Mouse (Mus musculus): ENCODE results near the gene Aff2.

Aff2 gene

DNA sequence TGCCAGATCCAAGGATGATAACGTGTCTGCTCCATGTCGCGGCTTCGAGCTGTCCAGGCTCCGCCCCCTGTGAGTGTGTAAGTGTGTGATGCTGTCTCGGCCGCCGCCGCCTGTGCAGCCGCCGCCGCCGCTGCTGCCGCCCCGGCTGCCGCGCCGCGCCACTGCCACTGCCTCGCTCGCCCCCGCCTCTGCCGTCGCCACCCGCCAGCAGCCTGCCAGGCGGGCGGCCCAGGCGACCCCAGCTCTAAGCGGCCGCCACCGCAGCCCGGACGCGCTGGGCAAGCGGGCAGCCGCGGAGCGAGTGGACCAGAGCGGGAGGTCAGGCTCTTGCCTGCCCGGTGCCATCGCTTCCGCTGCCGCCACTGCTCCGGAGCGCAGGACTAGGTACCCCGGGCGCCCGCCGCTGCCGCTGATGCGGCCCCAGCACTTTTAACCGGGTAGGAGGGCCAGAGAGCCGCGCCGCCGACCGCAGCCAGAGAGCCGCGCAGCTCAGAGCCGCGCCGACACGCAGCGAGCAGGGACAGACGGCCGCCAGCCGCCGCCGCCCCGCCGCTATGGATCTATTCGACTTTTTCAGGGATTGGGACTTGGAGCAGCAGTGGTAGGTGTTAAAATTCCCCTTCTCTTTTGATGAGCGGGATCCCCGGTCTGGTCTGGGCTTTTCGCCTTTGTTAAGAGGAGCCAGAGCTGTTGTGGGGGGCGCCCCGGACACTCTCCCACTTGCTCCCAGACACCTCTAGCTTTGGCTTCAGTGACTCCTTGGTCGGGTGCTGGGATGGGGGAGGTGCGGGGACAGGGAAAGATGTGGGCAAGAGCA, at the start of gene Aff2:
Gene Aff2, plus strand, starts transcription at position 57 of the 817 bp plus-strand sequence.
- DNase-seq (ENCODE audit: low spot score) = no peak

DNA sequence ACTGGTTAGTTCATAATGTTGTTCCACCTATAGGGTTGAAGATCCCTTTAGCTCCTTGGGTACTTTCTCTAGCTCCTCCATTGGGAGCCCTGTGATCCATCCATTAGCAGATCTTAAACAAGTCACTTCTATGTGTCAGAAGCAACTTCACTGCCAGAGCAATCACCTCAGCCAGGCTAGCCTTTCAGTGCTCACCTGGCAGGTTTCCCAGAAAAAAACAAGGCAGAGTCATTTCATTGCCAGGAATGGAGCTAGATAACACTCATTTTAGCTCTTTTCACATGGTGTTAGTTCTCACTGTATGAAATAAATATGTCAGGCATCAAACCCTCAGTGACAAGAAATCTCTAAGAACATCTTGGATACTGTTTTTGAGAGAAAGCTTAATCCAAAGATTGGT, 22.8 kb upstream of the Aff2 start:
- no peak for DNase-seq (ENCODE audit: low spot score)

DNA sequence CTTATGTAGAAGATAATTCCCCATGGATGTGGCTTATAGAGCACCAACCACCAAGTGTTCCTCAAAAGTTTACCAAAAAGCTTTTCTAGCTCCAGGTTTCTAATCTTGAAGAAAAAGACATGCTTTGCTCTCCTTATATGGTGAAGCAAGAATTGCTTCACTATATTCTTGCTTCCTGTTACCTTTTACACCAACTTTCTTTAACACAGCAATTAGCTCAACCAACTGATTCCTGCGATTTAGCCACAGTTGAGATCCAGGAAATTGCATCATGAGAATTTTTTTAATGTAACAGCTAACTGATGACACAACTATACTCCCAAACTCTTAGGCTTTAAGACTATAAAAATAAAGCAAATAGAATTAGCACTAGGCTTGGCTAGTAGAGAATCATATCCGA, 4.5 kb upstream of the Aff2 start:
- DNase-seq (ENCODE audit: low spot score) = no peak

DNA sequence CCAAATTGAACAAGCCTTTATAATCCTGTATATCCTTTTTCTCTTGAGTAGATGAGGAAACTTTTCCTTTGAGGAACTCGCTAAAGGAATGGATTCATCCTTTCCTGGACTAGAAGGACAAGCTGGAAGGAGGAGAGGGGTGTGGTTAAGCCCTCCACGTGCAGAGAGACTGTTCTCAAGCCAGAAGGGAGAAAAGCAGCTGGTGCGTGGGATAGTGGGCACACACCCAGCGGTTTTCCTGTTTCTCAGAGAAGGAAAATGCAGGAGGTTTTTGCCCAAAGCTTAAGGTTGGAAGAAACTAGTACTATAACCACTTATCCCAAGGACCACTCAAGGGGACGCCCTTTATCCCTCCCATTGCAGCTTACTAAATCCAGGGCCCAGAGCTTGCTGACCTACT, 734 bp upstream of the Aff2 start:
- no peak for DNase-seq (ENCODE audit: low spot score)

DNA sequence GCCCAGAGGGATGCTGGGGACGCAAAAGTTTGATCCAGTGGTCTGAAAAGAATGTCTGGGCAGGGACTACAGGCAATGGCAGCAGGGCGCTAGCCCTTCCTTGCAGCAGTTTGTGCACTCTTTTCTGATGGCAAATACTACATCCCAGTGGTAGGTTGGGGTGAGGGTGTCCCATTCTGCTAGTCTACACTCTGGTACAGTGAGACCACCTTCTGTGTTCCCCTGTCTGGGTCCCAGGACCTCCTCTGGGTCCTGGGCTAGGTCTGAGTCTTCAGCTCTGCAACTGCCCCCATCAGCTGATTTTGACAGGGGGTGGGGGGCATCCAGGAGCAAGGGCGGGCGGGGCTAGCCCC, 233 bp upstream of the Aff2 start:
- no peak for DNase-seq (ENCODE audit: low spot score)

DNA sequence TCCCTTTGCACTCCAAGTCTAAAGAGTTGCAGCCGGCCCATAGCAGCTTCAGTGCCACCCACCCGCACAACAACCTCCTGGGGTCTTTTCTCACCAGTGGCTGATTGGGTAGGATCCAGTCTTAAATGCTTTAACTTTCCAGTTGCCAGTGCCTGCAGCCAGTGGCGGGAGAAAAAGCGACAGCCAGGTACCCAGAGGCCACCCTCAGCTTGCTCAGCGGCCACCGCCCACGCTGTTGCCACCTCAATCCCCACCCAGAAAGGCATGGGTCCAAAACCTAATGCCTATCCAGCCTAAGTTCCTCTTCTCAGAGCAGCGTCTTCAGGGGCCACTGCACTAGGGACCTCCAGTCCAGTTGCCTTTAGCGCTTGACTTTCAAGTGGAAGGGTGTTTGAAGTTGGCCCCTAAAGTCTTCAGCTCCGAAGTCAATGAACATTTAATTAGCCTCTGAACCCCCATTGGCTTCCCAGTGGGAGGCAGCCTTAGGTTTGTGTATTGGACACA, 1.0 kb downstream of the Aff2 start:
- DNase-seq (ENCODE audit: low spot score) = no peak

GRCm38 (mm10) chrX:69364198-69364597, 4.1 kb downstream of the Aff2 start:
- DNase-seq (ENCODE audit: low spot score) = no peak

DNA sequence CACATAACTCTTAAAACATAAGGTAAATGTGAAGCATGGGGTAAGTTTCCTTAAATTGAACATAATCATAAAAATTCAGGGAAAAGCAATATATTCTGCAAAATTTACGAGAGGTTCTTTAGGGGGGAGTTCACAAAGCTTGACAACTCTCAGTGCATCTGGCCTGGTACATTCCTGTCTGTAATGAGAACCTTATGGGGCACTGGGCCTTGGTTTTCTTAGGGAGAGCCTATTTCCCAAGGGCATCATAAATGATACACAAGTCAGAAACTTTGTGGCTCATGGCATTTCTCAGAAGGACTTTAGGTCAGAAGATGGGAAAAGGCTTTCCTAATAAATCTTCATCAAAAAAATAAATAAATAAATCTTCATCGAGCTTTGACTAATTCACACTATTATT, 13.2 kb downstream of the Aff2 start:
- no peak for DNase-seq (ENCODE audit: low spot score)

- no peak for DNase-seq (ENCODE audit: low spot score)
Observed at GRCm38 (mm10) chrX:69389738-69390137, 29.6 kb downstream of the Aff2 start.

GRCm38 (mm10) chrX:69415043-69415442, 54.9 kb downstream of the Aff2 start:
- DNase-seq (ENCODE audit: low spot score) = no peak

- DNase-seq (ENCODE audit: low spot score) = no peak
Observed at GRCm38 (mm10) chrX:69438422-69438821, 78.3 kb downstream of the Aff2 start.

GRCm38 (mm10) chrX:69441937-69442336, 81.8 kb downstream of the Aff2 start:
- DNase-seq (ENCODE audit: low spot score) = no peak

- DNase-seq (ENCODE audit: low spot score) = no peak
Observed at GRCm38 (mm10) chrX:69460896-69461295, 100.8 kb downstream of the Aff2 start.

DNA sequence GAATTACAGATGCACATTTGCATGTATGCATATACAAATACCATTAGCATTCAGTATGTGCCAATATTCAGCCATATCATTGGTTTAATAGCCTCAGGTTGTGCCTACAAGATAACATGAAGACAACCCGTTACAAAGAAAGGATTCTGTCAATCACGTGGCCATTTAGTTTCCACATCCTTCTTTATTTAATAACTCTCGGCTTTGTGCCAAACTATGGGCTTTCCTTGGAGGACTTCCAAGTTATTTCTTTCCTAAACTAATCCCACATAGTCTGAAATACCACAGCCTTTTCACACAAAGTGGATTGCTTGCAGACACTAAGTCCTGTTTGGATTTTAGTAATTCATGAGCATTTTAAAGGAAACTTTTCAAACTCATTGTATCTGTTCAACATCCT, 142.0 kb downstream of the Aff2 start:
- no peak for DNase-seq (ENCODE audit: low spot score)

DNA sequence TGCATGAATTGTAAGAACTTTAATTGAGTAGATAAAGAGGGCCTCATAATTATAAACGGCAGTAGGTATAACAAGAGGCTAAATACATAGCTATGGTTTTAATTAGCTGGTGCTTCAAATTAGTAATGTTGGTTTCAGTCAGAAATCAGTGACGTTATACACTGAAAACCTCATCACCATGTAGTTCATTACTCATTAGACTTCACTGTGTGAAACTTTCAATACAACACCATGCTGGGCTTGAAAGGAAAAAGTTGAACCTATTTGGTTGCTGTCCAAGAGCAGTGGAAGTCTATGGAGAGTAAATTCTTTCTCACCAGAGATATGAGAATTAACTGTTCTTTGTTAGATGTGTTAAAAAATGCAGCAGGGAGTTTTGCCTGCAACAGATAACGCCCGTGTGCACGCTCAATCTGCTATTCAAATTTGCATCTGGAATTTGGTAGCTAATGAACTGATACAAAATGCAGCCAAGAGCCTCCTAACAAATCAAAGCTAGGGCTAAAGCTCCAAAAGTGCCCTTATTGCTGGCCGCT, 158.0 kb downstream of the Aff2 start:
- DNase-seq (ENCODE audit: low spot score) = no peak

DNA sequence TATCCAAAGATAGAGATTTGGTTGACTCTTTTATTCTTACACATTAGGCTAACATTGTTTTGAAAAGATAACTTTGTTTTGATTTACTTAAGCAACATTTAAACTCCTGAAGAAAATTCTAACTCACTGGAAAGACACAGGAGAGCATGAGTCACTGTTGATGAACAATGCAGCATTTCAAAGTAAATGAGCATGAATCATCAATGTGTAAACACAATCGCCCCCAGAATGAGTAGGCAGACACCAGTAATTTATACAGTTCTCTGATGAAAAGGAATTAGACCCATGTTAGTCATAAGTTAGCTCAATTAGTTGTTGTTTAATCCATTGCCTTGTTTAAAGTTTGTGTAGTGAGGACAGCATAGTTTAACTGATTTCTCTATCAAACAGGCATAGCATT, 180.7 kb downstream of the Aff2 start:
- DNase-seq (ENCODE audit: low spot score) = no peak

DNA sequence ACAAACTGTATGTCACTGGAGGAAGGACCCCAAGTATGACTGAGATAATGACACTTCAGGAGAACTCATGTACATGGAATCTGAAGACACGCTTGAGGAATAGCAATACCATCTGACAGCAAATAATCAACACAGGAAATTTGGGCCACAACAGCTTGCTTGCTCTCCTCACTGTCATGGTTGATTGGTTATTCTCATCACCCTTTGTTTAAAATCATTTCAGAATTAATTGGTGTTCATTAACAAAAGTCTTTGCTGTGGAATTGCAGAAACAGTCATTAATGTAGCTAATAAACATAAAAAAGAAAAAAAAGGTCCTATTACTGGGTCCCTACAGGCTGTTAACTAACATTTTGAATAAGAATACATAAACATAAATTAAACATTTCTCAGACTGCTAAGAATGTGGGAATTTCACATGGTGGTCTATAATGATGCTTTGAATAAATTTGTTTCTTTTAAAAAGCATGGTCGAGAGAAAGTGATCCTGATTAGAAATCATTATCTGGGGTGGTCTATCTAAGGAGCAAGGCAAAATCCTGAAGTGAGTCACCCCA, 219.9 kb downstream of the Aff2 start:
- DNase-seq (ENCODE audit: low spot score) = no peak

- no peak for DNase-seq (ENCODE audit: low spot score)
Observed at GRCm38 (mm10) chrX:69608793-69609192, 248.7 kb downstream of the Aff2 start.

GRCm38 (mm10) chrX:69663038-69663437, 302.9 kb downstream of the Aff2 start:
- no peak for DNase-seq (ENCODE audit: low spot score)

DNA sequence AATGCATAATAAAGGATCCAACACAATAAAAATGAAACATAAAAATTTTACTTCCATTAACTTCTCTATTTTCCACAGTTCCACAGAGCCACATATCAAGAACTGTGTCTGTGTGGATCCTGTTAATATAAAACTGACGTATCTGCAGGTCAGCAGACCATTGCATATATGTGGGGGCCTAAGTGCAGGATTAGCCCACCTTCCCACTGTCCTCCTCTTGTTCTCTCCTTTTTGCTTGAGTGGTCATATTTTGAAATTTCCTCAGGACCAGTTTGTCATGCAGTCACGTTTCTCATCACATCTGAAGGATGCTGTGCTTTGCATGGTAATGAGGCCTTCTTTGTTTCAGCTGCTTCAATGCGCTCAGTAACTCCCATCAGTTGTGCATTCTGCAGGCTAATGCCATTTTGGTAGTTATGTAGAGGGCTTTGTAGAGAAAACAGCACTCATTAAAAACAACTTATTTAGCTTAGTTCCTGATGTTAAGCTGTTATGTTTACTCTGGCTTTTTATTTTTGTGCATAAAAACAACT, 306.1 kb downstream of the Aff2 start:
- no peak for DNase-seq (ENCODE audit: low spot score)

DNA sequence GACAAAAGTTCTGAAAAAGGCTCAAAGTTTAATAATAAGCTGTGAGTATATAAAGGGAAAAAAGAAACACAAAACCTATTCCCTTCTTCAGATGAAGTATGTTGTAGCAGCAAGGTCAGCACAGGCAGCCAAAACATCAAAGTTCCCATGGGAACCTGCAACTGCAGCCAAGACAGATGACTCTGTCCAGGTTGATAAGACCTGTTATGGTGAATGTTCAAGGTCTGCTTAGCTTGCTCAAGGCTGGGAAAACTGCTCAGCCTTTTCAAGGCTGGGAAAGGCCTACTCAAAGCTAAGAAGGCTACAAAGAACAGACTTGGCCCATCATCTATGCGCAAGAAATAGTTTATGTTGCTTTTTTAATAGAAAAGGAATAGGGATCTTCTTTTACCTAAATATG, 315.6 kb downstream of the Aff2 start:
- no peak for DNase-seq (ENCODE audit: low spot score)

DNA sequence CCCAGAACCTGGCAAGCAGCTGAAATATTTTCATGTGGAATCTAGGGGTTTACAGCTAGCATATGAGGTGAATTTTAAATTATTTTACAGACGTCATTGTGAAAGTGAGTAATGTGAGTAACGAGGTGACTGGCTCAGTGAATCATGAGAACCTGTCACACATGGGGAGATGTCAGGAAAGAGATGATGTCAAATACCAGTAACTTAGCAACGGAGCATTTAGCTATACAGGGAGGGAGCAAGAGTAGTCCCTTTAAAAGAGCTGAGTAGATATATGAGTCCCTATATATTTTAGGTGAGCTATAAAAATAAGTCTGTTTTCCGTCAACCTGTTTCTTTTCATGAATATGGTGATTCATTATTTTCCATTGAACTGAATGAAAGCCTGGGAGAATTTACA, 338.7 kb downstream of the Aff2 start:
- DNase-seq (ENCODE audit: low spot score) = no peak

DNA sequence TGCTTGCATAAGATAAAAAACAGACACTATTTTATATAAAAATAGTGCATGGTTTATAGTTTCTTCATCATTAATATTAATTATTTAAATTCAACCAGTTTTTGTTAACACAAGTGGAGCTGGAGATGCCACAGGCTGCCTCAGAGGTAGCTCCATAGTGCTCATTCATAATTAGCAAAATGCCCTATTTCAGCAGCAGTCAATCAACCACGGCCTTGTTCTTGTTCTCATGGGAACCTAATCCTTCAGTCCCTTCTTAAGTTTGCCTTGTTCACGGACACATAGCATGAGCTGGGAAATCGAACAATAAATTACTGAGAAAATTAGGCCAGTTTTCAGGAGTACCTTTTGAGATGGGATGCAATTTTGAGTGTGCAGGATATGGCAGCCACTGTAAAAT, 378.9 kb downstream of the Aff2 start:
- no peak for DNase-seq (ENCODE audit: low spot score)
